Mouse (Mus musculus): ENCODE results near the gene Med12. TPM values are rescaled to one million over a fixed set of nuclear protein-coding genes. Genes with fewer than 3 reads are reported as not detected.

Gene Med12
- 40.2 and 47.1 TPM in 2 replicates for polyA plus RNA-seq (2012; rRNA removed)

DNA sequence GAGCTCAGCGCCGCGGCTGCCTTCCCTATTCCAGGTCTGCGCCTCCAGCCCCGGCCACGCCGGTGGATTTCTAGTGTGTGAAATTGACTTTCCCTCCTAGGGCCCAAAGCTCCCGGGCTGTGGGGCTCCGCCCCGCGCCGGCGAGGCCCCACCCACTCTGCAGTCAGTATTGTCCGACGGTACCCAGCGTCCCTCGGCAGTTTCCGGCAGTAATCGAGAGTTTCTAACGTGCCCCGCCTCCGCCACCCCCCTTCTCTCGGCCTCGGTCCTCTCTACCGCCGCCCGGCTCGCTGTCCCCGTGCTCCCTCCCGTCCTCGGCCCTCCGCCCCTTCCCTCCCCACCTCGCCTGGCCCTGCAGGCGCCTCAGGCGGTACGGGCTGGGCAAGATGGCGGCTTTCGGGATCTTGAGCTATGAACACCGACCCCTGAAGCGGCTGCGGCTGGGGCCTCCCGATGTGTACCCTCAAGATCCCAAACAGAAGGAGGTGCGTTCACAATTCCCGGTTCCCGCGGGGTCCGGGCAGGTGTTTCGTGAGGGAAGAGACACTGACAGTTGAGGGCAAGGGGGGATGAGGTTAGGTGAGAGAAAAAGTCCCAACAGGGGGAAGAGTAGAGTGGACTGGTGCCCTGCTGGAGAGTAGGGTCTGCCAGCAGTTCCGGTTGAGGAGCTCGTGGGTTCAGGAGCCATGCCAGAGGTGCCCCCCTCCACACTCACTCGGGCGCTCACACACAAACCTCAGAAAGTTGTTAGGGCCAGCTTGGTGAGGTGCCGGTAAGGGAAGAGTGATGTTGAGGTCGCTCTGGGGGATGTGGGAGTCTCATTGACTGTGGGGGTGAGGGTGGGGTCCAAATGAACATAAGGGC is at the start of gene Med12:
Med12 (plus strand) TSS at position 156 of the 864 bp plus-strand sequence.
- H3K36me3 ChIP-seq (ENCODE audit: control insufficient read depth, insufficient read depth, low read length), result no peaks in the 10 kb centered on the region
- peak within 1 kb of the TSS; percentile 84 for H3K27ac ChIP-seq (ENCODE audit: control insufficient read depth, insufficient read depth, low read depth, low read length)
- H3K4me3 ChIP-seq (ENCODE audit: control insufficient read depth, low read depth, low read length), result peak within 1 kb of the TSS; percentile 86
- no peaks in the 10 kb centered on the region for H3K27me3 ChIP-seq (ENCODE audit: control insufficient read depth, insufficient read depth, low read length)
- peaks cover 2% of the 10 kb centered on the region for H3K4me1 ChIP-seq (ENCODE audit: control insufficient read depth, insufficient read depth, low read length)
- TF ChIP-seq POLR2A (IDR thresholded peaks at IDR 0.05; ENCODE audit: control insufficient read depth, low read depth, low read length) (no peak; the same call in 1 of the 2 replicates), CTCF (IDR thresholded peaks at IDR 0.05; ENCODE audit: control insufficient read depth, insufficient read depth, insufficient replicate concordance, low read depth, low read length) (no peak)

DNA sequence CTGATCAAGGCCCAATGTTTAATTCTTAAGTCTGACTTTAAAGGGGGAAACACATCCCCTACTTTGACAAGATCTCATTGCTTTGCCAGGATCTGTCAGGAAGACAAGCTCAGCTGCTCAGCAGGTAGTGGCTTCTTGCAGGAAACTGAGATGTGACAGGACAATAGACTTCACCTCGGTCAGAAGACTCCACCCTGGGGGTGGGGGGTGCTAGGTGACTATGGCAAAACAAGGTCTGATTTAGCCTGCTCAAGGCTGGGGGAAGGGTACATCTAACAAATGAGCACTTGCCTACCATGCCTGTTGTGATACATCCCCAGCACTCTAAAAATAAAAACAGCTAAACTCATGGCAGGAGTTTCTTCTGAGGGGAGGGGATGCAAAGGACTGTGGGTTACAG is 28.8 kb upstream of the Med12 start:
- peak overlapping the region; percentile 21; the same call in 1 of the 2 replicates for H3K4me3 ChIP-seq (ENCODE audit: control insufficient read depth, low read depth, low read length)
- no peaks in the 10 kb centered on the region for H3K27me3 ChIP-seq (ENCODE audit: control insufficient read depth, insufficient read depth, low read length)
- no peak overlapping the region for H3K27ac ChIP-seq (ENCODE audit: control insufficient read depth, insufficient read depth, low read depth, low read length)
- no peaks in the 10 kb centered on the region for H3K36me3 ChIP-seq (ENCODE audit: control insufficient read depth, insufficient read depth, low read length)
- TF ChIP-seq POLR2A (IDR thresholded peaks at IDR 0.05; ENCODE audit: control insufficient read depth, low read depth, low read length) (no peak), CTCF (IDR thresholded peaks at IDR 0.05; ENCODE audit: control insufficient read depth, insufficient read depth, insufficient replicate concordance, low read depth, low read length) (no peak)
- no peaks in the 10 kb centered on the region for H3K4me1 ChIP-seq (ENCODE audit: control insufficient read depth, insufficient read depth, low read length)

DNA sequence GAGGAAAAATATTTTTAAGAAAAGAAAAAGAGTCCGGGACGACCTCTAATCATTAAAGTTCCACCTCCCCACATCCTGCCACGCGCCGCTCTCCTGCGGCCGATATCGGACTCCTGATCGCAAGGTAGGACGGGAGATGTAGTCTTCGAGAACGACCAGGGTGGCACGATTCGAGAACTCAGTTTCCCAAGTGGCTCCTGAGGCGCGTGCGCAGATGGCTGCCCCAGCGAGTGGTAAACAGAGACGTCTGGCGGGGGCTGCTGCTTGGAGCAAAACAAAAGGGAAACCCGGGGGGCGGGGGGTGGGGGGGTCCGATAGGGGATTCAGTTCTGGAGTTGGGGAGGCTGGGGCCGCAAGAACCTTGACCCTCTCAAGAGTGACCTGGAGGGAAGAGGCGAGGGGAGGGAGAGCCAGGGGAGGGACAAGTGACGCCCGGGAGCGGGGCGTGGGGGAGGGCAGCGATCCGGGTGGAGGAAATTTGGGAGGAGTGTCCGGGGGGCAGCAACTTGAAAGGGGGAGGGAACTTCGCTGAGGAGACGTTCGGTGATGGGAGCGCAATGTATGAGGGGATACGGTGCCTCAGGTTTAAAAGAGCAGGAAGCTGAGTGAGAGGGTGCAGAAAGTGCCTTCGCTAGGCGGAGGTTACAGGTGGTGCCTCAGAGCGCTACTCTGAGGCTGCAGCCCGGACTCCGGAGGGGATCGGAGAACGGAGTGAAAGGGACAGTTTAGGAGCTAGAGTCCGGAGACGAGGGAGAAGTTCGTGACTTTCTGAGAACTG is 19.7 kb upstream of the Med12 start, which contains the start of gene Foxo4:
Foxo4 (plus strand) TSS at position 577 of the 778 bp plus-strand sequence.
- no peak for TF ChIP-seq CTCF (IDR thresholded peaks at IDR 0.05; ENCODE audit: control insufficient read depth, insufficient read depth, insufficient replicate concordance, low read depth, low read length)
- no peak for TF ChIP-seq POLR2A (IDR thresholded peaks at IDR 0.05; ENCODE audit: control insufficient read depth, low read depth, low read length)

DNA sequence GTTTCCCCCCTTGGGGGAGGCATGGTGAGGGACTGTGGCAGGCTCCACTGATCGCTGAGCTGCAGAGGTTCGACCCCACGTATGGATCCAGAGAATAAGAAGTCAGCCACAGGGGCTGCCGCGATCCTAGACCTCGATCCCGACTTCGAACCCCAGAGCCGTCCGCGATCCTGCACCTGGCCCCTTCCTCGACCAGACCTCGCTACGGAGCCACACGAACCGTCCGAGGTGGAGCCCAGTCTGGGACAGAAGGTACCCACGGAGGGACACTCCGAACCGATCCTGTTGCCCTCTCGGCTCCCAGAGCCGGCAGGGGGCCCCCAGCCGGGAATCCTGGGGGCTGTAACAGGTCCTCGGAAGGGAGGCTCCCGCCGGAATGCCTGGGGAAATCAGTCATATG is 19.1 kb upstream of the Med12 start:
- TF ChIP-seq CTCF (IDR thresholded peaks at IDR 0.05; ENCODE audit: control insufficient read depth, insufficient read depth, insufficient replicate concordance, low read depth, low read length), result no peak
- no peak for TF ChIP-seq POLR2A (IDR thresholded peaks at IDR 0.05; ENCODE audit: control insufficient read depth, low read depth, low read length)
- Histone ChIP-seq H3K36me3 (ENCODE audit: control insufficient read depth, insufficient read depth, low read length) (no peaks in the 10 kb centered on the region), H3K4me1 (ENCODE audit: control insufficient read depth, insufficient read depth, low read length) (peaks cover 2% of the 10 kb centered on the region; the same call in 1 of the 2 replicates), H3K4me3 (ENCODE audit: control insufficient read depth, low read depth, low read length) (peak overlapping the region; percentile 91), H3K27ac (ENCODE audit: control insufficient read depth, insufficient read depth, low read depth, low read length) (peak overlapping the region; percentile 24), H3K27me3 (ENCODE audit: control insufficient read depth, insufficient read depth, low read length) (no peaks in the 10 kb centered on the region)

More for the DNA sequence above, 19.7 kb upstream of the Med12 start, which contains the start of gene Foxo4:
- Histone ChIP-seq H3K36me3 (ENCODE audit: control insufficient read depth, insufficient read depth, low read length) (no peaks in the 10 kb centered on the region), H3K27me3 (ENCODE audit: control insufficient read depth, insufficient read depth, low read length) (no peaks in the 10 kb centered on the region), H3K27ac (ENCODE audit: control insufficient read depth, insufficient read depth, low read depth, low read length) (peak within 1 kb of the TSS; percentile 24), H3K4me1 (ENCODE audit: control insufficient read depth, insufficient read depth, low read length) (peaks cover 2% of the 10 kb centered on the region; the same call in 1 of the 2 replicates), H3K4me3 (ENCODE audit: control insufficient read depth, low read depth, low read length) (peak within 1 kb of the TSS; percentile 91)

DNA sequence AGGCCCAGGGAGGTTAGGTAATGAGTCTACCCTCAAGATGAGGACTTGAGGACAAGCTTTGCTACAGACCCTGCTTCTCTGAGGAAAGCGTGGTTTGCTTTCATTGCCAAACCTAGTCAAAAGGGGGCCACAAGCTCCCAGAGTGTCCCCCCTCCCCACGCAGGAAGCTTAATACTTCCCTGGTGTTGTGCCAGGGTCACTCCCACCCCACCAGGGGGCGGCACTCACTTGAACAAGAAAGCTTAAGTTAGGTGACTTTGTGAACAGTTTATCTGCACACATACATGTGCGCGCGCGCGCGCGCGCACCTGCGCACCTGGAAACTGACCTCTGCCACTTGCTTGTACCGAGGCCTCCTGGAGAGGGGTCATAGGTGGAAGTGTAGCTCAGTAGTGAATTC is 17.2 kb upstream of the Med12 start:
- H3K27me3 ChIP-seq (ENCODE audit: control insufficient read depth, insufficient read depth, low read length), result no peaks in the 10 kb centered on the region
- TF ChIP-seq CTCF (IDR thresholded peaks at IDR 0.05; ENCODE audit: control insufficient read depth, insufficient read depth, insufficient replicate concordance, low read depth, low read length) (no peak), POLR2A (IDR thresholded peaks at IDR 0.05; ENCODE audit: control insufficient read depth, low read depth, low read length) (no peak)
- H3K36me3 ChIP-seq (ENCODE audit: control insufficient read depth, insufficient read depth, low read length), result no peaks in the 10 kb centered on the region
- H3K27ac ChIP-seq (ENCODE audit: control insufficient read depth, insufficient read depth, low read depth, low read length), result no peak overlapping the region
- peaks cover 2% of the 10 kb centered on the region; the same call in 1 of the 2 replicates for H3K4me1 ChIP-seq (ENCODE audit: control insufficient read depth, insufficient read depth, low read length)
- no peak overlapping the region for H3K4me3 ChIP-seq (ENCODE audit: control insufficient read depth, low read depth, low read length)

DNA sequence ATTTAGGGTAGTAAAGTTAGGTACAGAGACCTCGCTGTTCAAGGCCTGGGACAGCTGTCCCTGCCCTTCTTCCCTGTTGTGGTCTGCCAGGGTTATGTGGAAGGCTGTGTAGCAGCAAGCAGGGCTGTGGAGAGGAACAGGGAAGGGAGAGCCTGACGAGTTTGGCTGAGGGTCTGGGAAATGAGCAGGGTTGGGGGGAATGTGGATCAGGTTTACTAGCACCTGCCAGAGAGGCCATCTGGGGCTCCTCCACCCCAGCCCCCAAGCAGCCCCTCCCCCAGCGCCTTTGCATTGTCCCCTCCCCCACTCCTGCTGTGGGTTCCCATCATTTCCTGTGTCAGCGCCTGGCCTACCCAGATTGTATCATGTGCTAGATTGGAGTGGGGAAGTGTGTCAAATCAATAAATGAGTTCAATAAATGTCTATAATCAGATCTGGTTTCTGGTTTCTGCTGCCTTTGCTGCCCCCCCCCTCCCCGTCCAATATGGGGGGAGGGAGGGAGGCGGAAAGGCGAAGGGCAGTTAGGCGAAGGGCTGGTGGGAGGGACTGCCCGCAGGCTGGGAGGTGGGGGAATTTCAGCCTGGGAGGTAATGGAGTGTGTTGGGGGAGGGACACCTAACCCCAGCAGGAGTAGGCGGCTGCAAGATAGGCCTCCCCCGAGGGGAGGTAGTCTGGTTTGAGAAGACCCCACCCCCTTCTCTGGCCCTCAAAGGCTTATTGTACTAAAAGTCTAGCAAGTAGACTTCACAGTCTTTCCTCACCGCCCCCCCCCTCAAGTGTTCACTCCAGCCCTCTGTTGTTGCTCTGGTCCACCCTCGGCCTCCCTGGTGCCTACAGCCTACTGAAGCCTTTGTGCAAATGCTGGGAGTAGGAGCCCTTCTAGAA is 13.1 kb upstream of the Med12 start:
- Histone ChIP-seq H3K27ac (ENCODE audit: control insufficient read depth, insufficient read depth, low read depth, low read length) (no peak overlapping the region), H3K4me1 (ENCODE audit: control insufficient read depth, insufficient read depth, low read length) (no peaks in the 10 kb centered on the region; the same call in 1 of the 2 replicates), H3K4me3 (ENCODE audit: control insufficient read depth, low read depth, low read length) (no peak overlapping the region), H3K36me3 (ENCODE audit: control insufficient read depth, insufficient read depth, low read length) (no peaks in the 10 kb centered on the region), H3K27me3 (ENCODE audit: control insufficient read depth, insufficient read depth, low read length) (no peaks in the 10 kb centered on the region)
- TF ChIP-seq POLR2A (IDR thresholded peaks at IDR 0.05; ENCODE audit: control insufficient read depth, low read depth, low read length) (no peak), CTCF (IDR thresholded peaks at IDR 0.05; ENCODE audit: control insufficient read depth, insufficient read depth, insufficient replicate concordance, low read depth, low read length) (no peak)

Measured in testis, adult 2 months (tissue).